Mouse (Mus musculus): ENCODE measurements around the gene Cherp.

Gene Cherp

GRCm38 (mm10) chr8:72474826-72475546 is at the start of gene Cherp:
Cherp (minus strand) TSS chr8:72475226.
- DNase-seq (ENCODE audit: low read depth) = peak; percentile 95

GRCm38 (mm10) chr8:72521888-72522287 is 46.9 kb upstream of the Cherp start:
- no peak for DNase-seq (ENCODE audit: low read depth)

- DNase-seq (ENCODE audit: low read depth) = no peak
Measured at GRCm38 (mm10) chr8:72517421-72517988, 42.5 kb upstream of the Cherp start.

- no peak for DNase-seq (ENCODE audit: low read depth)
Measured at GRCm38 (mm10) chr8:72513158-72513557, 38.1 kb upstream of the Cherp start.

GRCm38 (mm10) chr8:72512648-72513047 is 37.6 kb upstream of the Cherp start:
- no peak for DNase-seq (ENCODE audit: low read depth)

GRCm38 (mm10) chr8:72507505-72507904 is 32.5 kb upstream of the Cherp start:
- no peak for DNase-seq (ENCODE audit: low read depth)

GRCm38 (mm10) chr8:72504637-72505314 is 29.8 kb upstream of the Cherp start:
- DNase-seq (ENCODE audit: low read depth) = no peak

- no peak for DNase-seq (ENCODE audit: low read depth)
Measured at GRCm38 (mm10) chr8:72504137-72504536, 29.1 kb upstream of the Cherp start.

GRCm38 (mm10) chr8:72500521-72500931 is 25.5 kb upstream of the Cherp start:
- no peak for DNase-seq (ENCODE audit: low read depth)

GRCm38 (mm10) chr8:72499521-72500284 is 24.7 kb upstream of the Cherp start:
- DNase-seq (ENCODE audit: low read depth) = no peak

- no peak for DNase-seq (ENCODE audit: low read depth)
Measured at GRCm38 (mm10) chr8:72498527-72498926, 23.5 kb upstream of the Cherp start.

GRCm38 (mm10) chr8:72497911-72498310 is 22.9 kb upstream of the Cherp start:
- DNase-seq (ENCODE audit: low read depth) = no peak

GRCm38 (mm10) chr8:72496217-72496616 is 21.2 kb upstream of the Cherp start:
- DNase-seq (ENCODE audit: low read depth) = no peak

- no peak for DNase-seq (ENCODE audit: low read depth)
Measured at GRCm38 (mm10) chr8:72495411-72496111, 20.5 kb upstream of the Cherp start.

GRCm38 (mm10) chr8:72493381-72493780 is 18.4 kb upstream of the Cherp start:
- no peak for DNase-seq (ENCODE audit: low read depth)

GRCm38 (mm10) chr8:72492622-72493081 is 17.6 kb upstream of the Cherp start:
- peak; percentile 98 for DNase-seq (ENCODE audit: low read depth)

GRCm38 (mm10) chr8:72491680-72492621 is 16.9 kb upstream of the Cherp start, which contains the start of gene Slc35e1:
Slc35e1 (minus strand) TSS chr8:72492614.
- DNase-seq (ENCODE audit: low read depth) = no peak

GRCm38 (mm10) chr8:72491017-72491416 is 16.0 kb upstream of the Cherp start:
- no peak for DNase-seq (ENCODE audit: low read depth)

GRCm38 (mm10) chr8:72487014-72487413 is 12.0 kb upstream of the Cherp start:
- DNase-seq (ENCODE audit: low read depth) = no peak

GRCm38 (mm10) chr8:72485456-72486199 is 10.6 kb upstream of the Cherp start:
- DNase-seq (ENCODE audit: low read depth) = no peak

Measured in c-Kit-positive CD71-negative TER-119-negative erythroid progenitor cells, embryonic 14.5 days (primary cell).